ENCODE assay signal across 8 mouse cellular contexts in the genomic region with DNA sequence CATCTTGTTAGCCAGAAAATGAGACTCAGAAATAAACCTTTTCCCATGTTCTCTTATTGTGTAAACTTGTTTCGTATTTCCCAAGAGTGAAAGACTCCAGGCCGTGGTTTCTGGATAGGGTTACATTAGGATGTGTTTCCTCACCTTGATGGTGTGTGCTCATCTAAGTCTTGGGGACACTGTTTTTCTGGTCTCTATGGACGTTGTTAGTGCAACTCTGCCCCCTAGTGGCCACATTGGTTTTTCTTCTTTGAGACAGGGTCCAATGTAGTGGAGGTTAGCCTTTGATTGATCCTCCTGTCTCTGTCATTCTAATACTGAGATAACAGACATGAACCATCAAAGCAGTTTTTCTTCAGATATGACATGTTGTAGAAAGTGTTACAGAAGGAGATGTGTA. TPM values are rescaled to one million over a fixed set of nuclear protein-coding genes. Genes with fewer than 3 reads are reported as not detected.
A peak's percentile ranks its signal among the peaks of the same experiment; 100 is the strongest.
DNase-seq lines count a peak whose midpoint lies in the region; ATAC-seq and TF ChIP-seq lines count a peak whose summit lies in the region.

No protein-coding gene starts in this region.

- 0 out of 2 replicates have a peak, but pooled peaks cover 6% of the 10 kb centered on the region for H3K9me3 ChIP-seq in E14TG2a.4 (ENCODE audit: low read length)
- H3K9me3 ChIP-seq in lung, embryonic 14.5 days (ENCODE audit: low read depth, low read length) = no peaks in the 10 kb centered on the region

- no peak for TF ChIP-seq POLR2A in cerebellum, adult 2 months (IDR thresholded peaks at IDR 0.05; ENCODE audit: borderline replicate concordance, insufficient read depth, low read length)

- TF ChIP-seq CTCF in E14TG2a.4 (conservative IDR thresholded peaks at IDR 0.05; ENCODE audit: low read length) = peak; percentile 44
- TF ChIP-seq CTCF in cerebellum, adult 2 months (IDR thresholded peaks at IDR 0.05; ENCODE audit: borderline replicate concordance, insufficient read depth, low read depth, low read length) = peak; percentile 24; the same call in 1 of the 2 replicates
- peak; percentile 80 for TF ChIP-seq CTCF in gastrocnemius, adult 2 months (IDR thresholded peaks at IDR 0.05)
- TF ChIP-seq CTCF in lung, embryonic 14.5 days (IDR thresholded peaks at IDR 0.05; ENCODE audit: low read depth) = peak; percentile 87

- WGBS in cerebellum, adult 2 months = 57% methylated on average over 3 of the region's 3 CpGs
- WGBS in lung, embryonic 14.5 days = 32% methylated on average over 3 of the region's 3 CpGs

- DNase-seq in cerebellum, adult 18-20 months = peak; percentile 24 to 45
- DNase-seq in cerebellum, adult 11-12 months = no peak
- DNase-seq in cerebellum, adult 2 months = peak; percentile 10 to 25
- peak; percentile 68 for DNase-seq in gastrocnemius, adult 2 months
- DNase-seq in kidney, postnatal 4 days = peak; percentile 79
- peak; percentile 90 for DNase-seq in lung, embryonic 14.5 days
- peak; percentile 75 for DNase-seq in right cerebral cortex, postnatal 4 days

- intact Hi-C loops in gastrocnemius, adult 2 months (cut with DNase I) = loop anchor here (1.0 to 5.0 kb wide), 3 partner anchors 151 to 313 kb away; no protein-coding TSS in a partner anchor

- peak; percentile 54; the same call in 1 of the 2 replicates for ATAC-seq in lung, embryonic 14.5 days (ENCODE audit: insufficient read depth)

- H3K27ac ChIP-seq in cerebellum, adult 2 months (ENCODE audit: insufficient read depth, low read length) = no peak overlapping the region
- H3K27ac ChIP-seq in gastrocnemius, adult 2 months = no peak overlapping the region
- no peak overlapping the region for H3K27ac ChIP-seq in lung, embryonic 14.5 days (ENCODE audit: low read depth)

- H3K4me1 ChIP-seq in E14TG2a.4 (replicated peaks; ENCODE audit: low read depth, low read length) = peaks cover 11% of the 10 kb centered on the region
- H3K4me1 ChIP-seq in cerebellum, adult 2 months (ENCODE audit: control insufficient read depth, insufficient read depth, low read length) = peaks cover 7% of the 10 kb centered on the region; the same call in 1 of the 2 replicates
- H3K4me1 ChIP-seq in lung, embryonic 14.5 days (ENCODE audit: insufficient read depth) = no peaks in the 10 kb centered on the region

- no peaks in the 10 kb centered on the region for H3K36me3 ChIP-seq in E14TG2a.4 (ENCODE audit: insufficient read depth, low read length)
- no peaks in the 10 kb centered on the region for H3K36me3 ChIP-seq in lung, embryonic 14.5 days (ENCODE audit: insufficient read depth)

- H3K9ac ChIP-seq in lung, embryonic 14.5 days = no peak overlapping the region

- peaks cover 7% of the 10 kb centered on the region; the same call in 1 of the 2 replicates for H3K27me3 ChIP-seq in E14TG2a.4 (ENCODE audit: insufficient read depth, low read length)
- H3K27me3 ChIP-seq in cerebellum, adult 2 months (ENCODE audit: control insufficient read depth, insufficient read depth, low read length) = no peaks in the 10 kb centered on the region; the same call in 1 of the 2 replicates
- H3K27me3 ChIP-seq in lung, embryonic 14.5 days (ENCODE audit: insufficient read depth, low read length) = no peaks in the 10 kb centered on the region

- no peak overlapping the region for H3K4me3 ChIP-seq in E14TG2a.4 (replicated peaks; ENCODE audit: low read length)
- H3K4me3 ChIP-seq in cerebellum, adult 2 months (replicated peaks; ENCODE audit: insufficient read depth, low read depth, low read length) = no peak overlapping the region
- no peak overlapping the region for H3K4me3 ChIP-seq in gastrocnemius, adult 2 months
- H3K4me3 ChIP-seq in lung, embryonic 14.5 days (ENCODE audit: low read depth, low read length) = no peak overlapping the region

- no peak overlapping the region for H3K4me2 ChIP-seq in lung, embryonic 14.5 days

RNA-seq across cellular contexts. Expression of gene Emp1, which starts 38.0 kb away (rescaled TPM):
- 1.5 and 1.8 TPM in 2 replicates for polyA plus RNA-seq in cerebellum, adult 2 months (2012; rRNA removed)
- total RNA-seq in gastrocnemius, adult 2 months (2021) = 10 to 100 TPM; 20.3 to 60.2 TPM
- 23.7 and 25.1 TPM in 2 replicates for polyA plus RNA-seq in lung, embryonic 14.5 days (2014; fragmentation: Nextera tagmentation; extraction: Ambion mirVana)

Comparison
In these comparisons a context has a peak if more than half of its experiments do, and no peak if none do; other contexts are left out.
1. CTCF ChIP-seq: peak in every context shown above with its lines; median percentile 87 in lung, embryonic 14.5 days; 80 in gastrocnemius, adult 2 months; 44 in E14TG2a.4; 24 in cerebellum, adult 2 months.